ENCODE assay signal across 26 mouse cellular contexts in the genomic region with DNA sequence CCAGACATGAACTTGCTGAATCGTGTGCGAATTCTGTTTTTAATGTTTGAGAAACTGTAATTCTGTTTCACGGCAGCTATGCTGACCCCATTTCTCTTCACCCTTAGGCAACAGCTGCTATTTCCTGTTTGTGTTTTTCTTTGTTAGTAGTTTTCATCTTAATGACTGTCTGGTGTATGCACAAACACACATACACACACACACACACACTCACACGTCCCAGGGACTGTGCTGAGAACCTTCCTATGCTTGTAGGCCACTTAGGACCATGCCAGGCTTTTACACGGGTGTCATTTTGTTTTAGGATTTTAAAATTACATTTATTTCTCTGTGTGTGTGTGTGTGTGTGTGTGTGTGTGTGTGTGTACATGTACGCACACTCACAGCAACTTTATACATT.
"Had no signal": no experiment of that assay in that cellular context is flagged by ENCODE, and none has a peak within 500 bp of the region (broad histone marks: within the 10 kb centered on the region; RNA-seq: fewer than 3 reads in every experiment).

No protein-coding gene starts in this region.

- DNase-seq: cerebellum, adult 18-20 months; cerebellum, adult 2 months; cerebellum, adult 8-10 months; cerebellum, adult 9-10 months; cerebellum, adult 9-11 months; cerebellum, postnatal 10 days; cerebellum, postnatal 14 days; cerebellum, postnatal 25 days; cerebellum, postnatal 36 days; embryo, embryonic 11 days; forebrain, postnatal 0 days; gastrocnemius, adult 2 months; gastrocnemius, postnatal 10 days; gastrocnemius, postnatal 14 days; gastrocnemius, postnatal 25 days; gastrocnemius, postnatal 36 days; heart, adult 11 months had no signal

- H3K4me3 ChIP-seq: embryonic facial prominence, embryonic 10.5 days; embryonic facial prominence, embryonic 12.5 days; embryonic facial prominence, embryonic 13.5 days; embryonic facial prominence, embryonic 15.5 days; erythroblast, embryonic 14.5 days; forebrain, embryonic 10.5 days; forebrain, embryonic 12.5 days; forebrain, embryonic 13.5 days; forebrain, embryonic 15.5 days; gastrocnemius, adult 2 months had no signal

- H3K27me3 ChIP-seq: embryonic facial prominence, embryonic 12.5 days; embryonic facial prominence, embryonic 13.5 days; embryonic facial prominence, embryonic 15.5 days; forebrain, embryonic 15.5 days had no signal

- H3K27ac ChIP-seq: embryonic facial prominence, embryonic 10.5 days; embryonic facial prominence, embryonic 12.5 days; embryonic facial prominence, embryonic 13.5 days; embryonic facial prominence, embryonic 15.5 days; forebrain, embryonic 10.5 days; forebrain, embryonic 12.5 days; forebrain, embryonic 13.5 days; forebrain, embryonic 15.5 days; gastrocnemius, adult 2 months had no signal

- H3K4me1 ChIP-seq: forebrain, embryonic 12.5 days; forebrain, embryonic 13.5 days; forebrain, embryonic 15.5 days had no signal

- H3K36me3 ChIP-seq: embryonic facial prominence, embryonic 10.5 days; embryonic facial prominence, embryonic 12.5 days; embryonic facial prominence, embryonic 13.5 days; embryonic facial prominence, embryonic 15.5 days; forebrain, embryonic 10.5 days; forebrain, embryonic 12.5 days; forebrain, embryonic 15.5 days had no signal
